Mouse (Mus musculus) urinary bladder, postnatal 14 days (tissue): Measurements from ENCODE around the gene Tnfrsf13c.
"Not testable (repeated sequence)": the region's sequence is repeated elsewhere in the genome, so short reads cannot be mapped to it uniquely, and the experiment has no call there.

Source experiments
- DNase-seq: peaks from one replicate; pipeline ENCODE4 v3.0.0; 2021; ENCODE audit warnings: low spot score

Tnfrsf13c gene

DNA sequence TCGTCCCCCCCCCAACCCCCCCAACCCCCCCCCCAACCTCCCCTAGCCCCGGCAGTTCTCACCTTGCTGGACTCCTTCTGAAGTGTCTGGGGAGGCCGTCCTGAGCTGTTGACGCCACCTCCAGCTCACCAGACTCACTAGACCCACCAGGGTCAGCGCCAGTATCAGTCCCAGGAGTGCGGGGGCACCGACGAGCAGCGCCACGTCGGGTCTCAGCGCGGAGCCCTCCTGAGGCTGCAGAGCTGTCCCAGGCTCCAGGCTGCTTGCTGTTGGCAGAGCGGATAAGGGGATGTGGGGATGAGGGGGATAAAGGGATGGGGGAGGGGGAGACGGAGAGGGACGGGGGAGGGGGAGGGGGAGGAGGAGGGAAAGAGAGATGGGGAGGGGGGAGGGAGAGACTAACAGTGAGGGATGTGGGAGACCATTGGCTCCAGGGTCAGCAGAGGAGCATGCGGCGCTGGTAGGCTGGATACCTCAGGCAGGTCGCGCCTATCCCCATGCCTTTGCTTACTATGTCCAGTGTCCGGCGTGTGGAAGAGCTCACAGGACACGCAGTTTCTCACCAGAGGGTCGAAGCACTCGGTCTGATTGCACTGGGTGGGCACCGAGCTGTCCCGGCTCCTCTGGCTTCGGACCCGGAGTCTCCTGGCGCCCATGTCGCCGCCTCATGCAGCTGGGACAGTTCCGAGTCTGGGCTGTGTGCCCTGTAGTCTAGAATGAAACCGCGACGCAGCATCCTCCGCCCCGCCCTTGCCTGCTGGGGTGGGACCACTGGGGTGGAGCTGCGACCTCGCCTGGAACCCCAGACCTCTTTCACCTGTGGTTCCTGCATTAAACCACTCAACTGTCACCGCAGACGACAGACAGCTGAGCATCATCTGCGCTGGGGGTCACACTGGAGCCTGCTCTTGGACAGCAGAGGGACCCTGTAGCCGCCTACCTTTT is at the start of gene Tnfrsf13c:
Gene Tnfrsf13c (minus strand): TSS at position 713 of the 945 bp plus-strand sequence.
- DNase-seq: no peak

DNA sequence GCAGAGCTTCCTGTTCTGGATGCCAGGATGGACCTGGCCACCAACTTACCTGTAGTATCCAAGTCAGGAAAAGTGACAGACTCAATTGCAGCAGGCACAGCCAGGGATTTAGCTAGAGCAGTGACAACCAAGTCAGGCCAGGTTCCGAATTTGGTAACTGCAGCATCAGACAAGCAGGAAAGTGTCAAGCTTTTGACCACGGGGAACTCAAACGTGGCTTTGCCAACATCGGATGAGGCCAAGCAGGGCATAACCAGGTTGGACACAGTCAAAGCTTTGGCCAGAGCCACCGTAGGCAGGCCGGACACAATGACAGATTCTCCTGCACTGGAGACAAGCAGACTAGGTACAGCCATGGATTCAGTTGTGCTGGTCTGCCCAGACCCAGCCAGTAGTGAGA is 48.1 kb upstream of the Tnfrsf13c start:
- no peak for DNase-seq

DNA sequence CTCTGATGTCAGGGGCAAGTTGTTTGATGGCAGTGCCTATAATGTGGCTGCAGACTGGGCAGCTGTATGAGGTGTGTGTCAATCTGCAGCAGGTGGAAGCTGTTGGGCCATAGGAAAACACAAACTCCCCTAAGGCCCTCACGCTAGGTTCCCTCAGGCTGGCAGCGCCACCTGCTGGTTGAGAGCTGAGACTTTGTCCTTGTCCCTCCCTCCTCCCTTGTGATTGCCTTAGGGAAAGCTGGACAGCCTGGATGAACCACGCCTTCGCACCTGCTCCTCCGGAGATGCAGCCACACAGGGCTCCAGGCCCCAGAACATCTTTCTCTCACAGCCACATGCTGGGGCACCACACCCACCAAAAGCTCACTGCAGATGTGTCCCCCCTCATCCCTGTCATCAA is 47.0 kb upstream of the Tnfrsf13c start:
- peak; percentile 72 for DNase-seq

DNA sequence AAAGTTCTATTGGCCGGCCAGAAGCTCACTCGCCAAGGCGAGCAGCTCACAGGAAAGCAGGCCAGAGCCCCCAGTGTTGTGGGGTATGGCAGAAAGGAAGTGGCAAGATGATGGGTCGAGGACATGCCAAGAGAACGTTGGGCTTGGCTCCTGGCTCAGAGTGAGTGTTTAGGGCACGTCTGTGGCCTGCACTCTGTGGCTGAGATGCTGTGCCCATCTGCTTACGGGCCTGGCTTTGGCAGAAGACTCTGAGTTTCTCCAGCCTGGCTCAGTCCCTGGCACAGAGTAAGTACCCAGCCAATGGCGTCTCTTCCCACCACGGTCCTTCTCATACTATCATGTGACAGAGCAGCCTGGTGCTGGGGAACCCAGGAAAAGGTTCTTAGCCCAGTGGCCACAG is 44.6 kb upstream of the Tnfrsf13c start:
- no peak for DNase-seq

DNA sequence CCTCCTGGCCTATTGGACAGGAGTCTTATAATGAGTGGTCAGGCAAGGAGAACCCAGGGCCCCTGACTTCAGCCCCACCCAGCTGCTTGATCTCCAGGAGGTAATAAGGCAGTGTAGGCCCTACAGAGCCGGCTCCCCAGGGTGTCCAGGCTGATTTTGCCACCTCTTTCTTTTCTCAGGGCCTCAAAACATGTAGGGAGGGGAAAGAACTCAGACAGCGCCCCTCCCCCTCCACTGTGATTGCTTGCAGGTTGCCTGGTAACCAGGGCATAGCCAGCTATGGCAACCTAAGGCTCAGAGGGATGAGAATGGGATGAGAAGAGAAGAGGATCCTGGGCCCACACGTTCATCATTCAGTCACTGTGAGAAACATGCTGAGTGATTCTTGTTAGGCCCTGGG is 44.0 kb upstream of the Tnfrsf13c start:
- no peak for DNase-seq

DNA sequence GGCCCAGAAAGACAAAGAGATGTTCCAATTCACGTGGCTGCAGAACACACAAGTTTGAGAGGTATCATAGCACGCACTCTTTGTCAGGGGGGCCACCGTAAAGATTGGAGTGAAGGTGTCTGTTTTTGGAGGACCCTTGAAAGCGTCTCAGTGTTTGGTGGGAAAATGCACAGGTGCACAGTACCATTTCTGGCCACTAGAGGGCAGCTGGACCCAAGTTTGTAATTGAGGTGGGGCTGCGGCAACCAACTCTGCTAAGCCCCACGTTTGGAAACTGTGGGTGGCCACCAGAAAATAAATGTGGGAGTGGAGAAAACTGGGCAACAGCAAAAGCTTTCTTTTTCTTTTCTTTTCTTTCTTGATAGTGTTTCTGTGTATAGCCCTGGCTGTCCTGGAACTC is 42.2 kb upstream of the Tnfrsf13c start:
- DNase-seq: peak; percentile 55

DNA sequence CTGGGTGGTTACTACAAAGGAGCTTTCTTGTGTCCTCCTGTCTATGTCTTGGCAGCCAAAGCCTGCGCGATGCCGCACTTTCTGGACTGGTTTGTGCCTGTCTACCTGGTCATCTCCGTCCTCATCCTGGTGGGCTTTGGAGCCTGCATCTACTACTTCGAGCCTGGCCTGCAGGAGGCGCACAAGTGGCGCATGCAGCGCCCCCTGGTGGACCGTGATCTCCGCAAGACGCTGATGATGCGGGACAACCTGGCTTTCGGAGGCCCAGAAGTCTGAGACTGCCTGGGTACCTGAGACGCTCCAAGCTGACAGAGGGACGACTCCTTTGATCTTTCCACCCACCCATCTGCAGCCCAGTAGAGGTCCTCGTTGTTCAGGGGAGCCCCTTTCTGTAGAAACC is 35.3 kb upstream of the Tnfrsf13c start:
- peak; percentile 60 for DNase-seq

DNA sequence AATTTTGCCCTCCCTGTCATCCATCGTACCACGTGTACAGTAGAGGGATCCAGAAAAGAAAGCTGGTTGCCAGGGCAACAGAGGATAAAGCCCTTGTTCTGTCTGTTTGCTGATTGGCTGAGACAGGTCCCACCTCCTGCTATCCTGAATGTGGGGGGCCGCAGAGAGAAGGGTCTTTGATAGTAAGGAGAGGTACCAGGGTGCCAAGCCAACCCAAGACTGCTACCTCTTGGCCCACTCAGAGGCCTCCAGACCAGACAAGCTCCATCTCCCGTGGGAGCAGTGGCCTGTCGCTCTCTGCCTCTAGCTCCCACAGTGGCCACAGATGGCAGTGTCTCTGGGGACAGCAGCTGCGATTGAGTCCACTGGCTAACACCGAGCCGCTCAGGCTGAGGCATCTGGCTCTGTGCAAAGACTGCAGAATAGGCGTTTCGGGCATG is 31.8 kb upstream of the Tnfrsf13c start:
- no peak for DNase-seq

DNA sequence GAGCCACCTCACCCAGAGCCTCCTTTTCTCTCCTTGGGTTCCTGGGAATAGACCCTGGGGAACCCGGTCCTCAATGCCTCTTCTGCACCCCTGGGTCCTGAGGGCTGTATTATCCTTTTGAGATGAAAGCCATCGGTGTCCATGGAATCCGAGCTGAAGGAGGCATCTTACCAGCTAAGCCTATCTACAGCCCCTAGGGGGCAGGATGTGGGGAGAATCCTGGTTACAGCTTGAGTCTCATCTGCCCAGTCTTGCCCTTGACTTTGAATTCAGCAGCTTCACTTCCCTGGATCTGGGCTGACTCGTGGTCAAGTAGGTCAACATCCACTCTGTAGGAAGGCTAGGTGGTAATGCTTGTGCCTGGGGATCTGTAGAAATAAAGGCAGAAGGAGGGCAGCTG is 31.1 kb upstream of the Tnfrsf13c start:
- no peak for DNase-seq

DNA sequence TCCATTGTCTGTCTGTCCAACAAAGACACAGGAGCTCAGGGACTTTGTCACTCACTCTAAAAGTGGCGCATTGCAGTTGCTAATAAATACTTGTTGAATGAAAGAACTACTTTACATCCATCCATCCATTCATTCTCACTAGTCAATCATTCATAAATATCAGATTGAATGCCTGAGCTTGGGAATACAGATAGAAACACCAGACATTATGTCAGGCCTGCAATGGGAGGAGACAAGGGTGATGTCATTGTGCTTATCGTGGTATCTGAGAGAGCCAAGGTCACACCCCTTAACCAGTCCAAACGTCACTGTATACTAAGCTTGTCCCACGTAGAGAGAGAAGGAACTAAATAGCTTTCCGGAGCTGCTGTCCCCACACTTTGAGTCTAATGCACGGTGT is 27.9 kb upstream of the Tnfrsf13c start, which contains the start of gene 1500009C09Rik:
Gene 1500009C09Rik (plus strand): TSS at position 301 of the 400 bp plus-strand sequence.
- DNase-seq: no peak

DNA sequence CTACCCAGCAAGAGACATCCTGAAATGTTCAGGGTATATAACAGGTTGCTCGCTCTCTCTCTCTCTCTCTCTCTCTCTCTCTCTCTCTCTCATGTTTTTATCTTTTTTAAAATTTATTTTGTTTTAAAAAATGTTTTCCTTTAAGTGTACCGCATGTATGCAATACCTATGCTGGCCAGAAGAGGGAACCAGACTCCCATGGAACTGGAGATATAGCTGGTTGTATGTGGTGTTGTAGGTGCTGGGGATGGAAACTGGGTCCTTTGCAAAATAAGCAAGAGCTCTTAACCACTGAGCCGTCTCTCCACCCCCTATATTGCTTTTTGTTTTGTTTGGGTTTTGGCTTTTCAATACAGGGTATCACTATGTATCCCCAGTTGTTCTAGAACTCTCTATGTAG is 27.4 kb upstream of the Tnfrsf13c start:
- DNase-seq: no peak

DNA sequence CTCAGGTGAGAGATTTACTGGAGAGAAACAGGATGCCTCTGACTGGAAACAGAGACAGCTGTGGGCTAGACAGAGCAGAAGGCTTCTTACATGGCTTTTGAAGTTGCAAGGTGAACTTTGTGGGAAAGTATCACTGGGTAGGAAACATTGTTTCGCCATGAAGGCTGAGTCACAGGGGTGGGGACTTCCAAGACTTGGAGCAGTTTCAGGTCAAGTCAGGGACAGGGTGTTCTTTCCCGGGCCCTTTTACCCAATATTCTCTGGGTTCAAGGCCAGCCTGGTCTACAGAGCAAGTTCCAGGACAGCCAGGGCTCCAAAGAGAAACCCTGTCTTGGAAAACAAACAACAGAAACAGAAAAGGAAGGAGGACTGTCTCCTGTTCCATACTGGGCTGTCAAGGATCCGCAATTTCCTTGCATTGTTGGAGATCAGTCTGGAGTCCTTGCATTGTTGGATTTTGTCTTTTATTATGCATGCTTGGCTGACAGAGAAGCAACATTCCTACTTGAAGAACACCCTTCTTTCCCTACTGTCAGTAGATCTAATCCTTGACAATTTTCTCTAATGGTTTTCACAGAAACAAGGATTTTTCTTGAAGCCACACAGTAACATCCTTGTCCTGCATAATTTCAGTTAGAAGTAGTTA is 23.1 kb upstream of the Tnfrsf13c start:
- no peak for DNase-seq

DNA sequence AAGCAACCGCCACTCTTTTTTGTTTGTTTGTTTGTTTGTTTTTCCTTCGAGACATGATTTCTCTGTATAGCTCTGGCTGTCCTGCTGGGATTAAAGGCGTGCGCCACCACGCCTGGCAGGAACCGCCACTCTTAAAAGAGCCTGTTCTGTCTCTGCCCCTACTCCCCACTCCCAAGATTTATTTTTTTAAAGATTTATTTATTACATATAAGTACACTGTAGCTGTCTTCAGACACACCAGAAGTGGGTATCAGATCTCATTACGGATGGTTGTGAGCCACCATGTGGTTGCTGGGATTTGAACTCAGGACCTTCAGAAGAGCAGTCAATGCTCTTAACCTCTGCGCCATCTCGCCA is 20.6 kb upstream of the Tnfrsf13c start:
- DNase-seq: not testable (repeated sequence)

DNA sequence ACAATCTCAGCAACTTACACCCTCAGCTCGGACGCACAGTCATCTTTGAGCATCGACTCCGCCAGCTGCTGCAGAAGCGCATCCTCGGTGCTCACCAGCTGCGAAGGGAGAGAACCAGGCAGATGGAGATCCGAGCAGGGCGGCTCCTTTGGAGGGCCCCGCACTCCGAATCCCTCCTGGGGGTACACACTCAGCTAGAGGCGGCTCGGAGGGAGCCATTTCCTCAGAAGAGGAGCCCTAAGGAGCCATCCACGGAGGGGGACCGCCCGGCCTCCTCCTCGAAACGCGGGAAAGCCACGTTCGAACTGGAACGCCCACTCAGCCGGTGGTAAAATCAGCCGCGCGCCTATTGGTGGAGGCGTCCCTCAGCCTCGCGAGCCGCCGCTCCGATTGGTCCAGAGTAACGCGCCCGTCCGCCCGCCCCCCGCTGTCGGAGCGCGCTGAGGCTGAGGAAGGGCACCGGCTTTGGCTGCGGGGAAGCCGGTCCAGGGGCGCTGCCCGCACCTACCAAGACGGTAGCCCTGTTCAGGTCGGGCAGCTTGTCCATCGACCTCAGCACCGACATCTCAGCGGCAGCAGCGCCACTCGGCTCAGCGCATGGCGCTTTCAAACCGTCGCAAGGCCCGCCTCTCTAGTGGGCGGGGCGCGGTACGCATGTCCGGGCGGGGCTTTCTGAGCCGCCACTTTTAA is 20.1 kb upstream of the Tnfrsf13c start, which contains the start of gene Cenpm:
Gene Cenpm (minus strand): TSS at position 634 of the 690 bp plus-strand sequence.
- peak; percentile 94 for DNase-seq

DNA sequence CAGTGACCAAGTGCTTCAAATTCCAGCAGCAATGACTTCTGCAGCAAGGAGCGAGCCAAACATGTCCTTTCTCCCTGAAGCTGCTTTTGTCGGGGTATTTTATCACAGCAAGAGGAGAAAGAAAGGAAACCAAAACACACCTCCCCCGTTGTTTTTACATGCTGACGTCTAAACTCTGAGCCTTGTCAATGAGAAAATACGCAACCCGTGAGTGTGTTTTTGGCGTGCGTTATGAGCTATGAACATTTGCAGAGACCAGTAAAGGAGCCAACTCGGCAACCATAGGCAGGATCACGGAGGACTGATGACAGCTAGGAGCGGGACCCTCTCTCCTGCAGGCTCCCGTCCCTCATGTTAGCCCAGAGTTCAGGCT is 19.6 kb upstream of the Tnfrsf13c start:
- DNase-seq: no peak

DNA sequence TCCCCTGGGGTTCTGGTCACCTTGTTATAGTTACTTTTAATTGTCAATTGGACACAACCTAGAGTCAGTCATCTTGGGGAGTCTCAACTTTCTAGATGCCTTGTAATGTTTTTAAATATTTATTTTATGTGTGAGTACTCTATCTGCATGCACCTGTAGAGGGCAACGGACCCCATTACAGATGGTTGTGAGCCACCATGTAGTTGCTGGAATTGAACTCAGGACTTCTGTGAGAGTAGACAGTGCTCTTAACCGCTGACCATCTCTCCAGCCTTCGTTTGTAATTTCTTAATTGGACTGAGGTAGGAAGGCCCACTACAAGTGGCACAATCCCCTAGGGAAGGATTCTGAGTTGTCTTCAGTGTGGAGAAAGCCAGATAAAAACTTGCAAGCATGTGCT is 19.1 kb upstream of the Tnfrsf13c start:
- DNase-seq: no peak

DNA sequence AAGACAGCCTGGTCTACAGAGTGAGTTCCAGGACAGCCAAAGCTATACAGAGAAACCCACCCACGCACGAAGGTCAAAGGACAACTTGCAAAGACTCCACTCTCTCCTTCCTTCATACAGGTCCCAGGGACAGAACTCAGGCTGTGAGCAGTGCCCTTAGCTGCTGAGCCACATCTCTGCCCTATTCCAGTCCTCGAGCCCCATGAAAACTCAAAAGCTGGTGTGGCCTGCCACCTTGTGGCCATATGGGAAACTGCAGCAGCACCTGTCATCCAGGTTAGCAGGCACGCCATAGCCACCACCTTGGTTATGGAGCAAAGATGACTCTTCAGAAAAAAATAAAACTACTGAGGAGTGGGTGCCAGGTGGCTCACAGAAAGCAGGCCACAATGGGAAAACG is 12.4 kb upstream of the Tnfrsf13c start:
- peak; percentile 80 for DNase-seq

DNA sequence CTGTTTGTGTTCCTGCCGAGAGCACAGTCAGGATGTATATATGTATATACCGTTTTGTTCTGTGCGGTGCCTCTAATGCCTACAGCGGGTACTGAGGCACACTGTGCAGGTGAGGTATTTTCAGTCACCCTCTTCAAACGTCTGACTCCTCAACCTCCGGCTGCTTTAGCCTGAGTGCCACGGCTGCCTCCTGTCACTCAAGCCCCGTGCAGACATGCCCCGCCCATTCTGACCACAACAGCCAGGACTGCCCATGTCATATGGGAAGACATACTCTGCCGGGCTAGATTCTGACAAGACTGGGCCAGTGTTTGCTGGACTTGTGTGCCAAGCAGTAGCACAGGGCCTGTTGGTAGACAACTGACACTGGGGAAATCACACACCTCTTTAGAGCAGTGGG is 11.5 kb upstream of the Tnfrsf13c start:
- no peak for DNase-seq

DNA sequence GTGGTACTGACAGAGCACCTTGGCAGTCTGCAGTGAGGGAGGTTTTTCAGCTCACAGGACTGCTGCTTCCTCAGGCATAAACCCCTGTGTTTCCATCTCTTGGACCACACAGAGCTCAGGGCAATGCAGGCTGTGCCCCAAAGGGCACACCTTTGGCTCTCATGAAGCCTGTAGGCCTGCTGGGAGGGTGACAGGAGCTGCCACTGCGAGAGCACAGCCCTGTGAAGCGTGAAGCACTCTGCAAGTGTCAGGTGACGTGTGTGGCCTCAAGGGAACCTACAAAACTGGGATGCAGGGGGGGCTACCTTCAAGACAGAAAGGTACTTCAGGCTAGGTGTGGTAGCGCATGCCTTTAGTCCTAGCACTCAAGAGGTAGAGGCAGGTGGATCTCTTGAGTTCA is 8.5 kb upstream of the Tnfrsf13c start:
- DNase-seq: no peak

DNA sequence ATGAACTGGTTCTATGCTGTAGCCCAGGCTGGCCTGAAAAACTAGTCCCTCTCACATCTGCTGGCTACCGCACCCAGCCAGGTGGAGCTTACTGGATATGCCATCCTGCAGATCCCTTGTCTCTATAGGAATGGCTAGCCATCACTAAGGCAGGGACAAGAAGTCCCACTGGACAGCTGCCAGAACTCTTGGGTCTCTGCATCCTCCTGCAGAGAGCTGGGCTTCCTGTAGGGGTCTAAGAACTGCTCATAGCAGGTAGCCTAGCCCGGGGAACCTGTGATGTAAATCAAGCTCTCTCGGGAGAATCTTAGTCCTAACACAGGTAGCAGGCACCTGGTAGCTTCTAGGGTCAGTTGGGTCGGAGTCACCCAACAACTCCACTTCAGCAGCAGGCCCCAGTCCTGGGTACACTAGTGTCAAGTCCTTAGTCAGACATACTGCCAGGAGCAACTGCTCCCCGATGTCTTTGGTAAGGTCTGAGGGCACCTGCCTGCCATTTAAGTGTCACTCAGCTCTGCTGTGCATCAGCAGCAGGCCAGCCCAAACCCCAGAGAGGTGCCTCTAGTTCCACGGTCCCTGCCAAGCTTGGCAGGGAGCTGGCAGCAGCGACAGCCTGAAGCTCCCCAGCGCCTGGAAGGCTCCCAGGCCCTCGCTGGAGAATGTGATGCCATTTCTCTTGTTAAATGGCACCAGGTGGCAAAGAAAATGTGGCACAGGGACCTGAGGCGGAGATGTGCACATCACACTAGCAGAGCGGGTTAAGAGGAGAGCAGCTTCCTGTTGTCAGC is 7.6 kb upstream of the Tnfrsf13c start:
- DNase-seq: no peak

DNA sequence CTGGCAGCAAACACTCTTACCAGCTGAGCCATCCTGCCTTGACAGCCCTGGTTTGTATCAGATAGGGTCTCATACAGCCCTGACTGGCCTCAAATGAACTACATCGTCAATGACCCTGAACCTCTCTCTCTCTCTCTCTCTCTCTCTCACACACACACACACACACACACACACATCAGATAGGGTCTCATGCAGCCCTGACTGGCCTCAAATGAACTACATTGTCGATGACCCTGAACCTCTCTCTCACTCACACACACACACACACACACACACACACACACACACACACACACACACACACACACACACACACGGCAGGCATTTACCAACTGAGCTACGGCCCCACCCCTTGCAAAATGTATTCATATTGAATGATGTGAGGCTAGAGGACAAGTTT is 6.9 kb upstream of the Tnfrsf13c start:
- DNase-seq: no peak

DNA sequence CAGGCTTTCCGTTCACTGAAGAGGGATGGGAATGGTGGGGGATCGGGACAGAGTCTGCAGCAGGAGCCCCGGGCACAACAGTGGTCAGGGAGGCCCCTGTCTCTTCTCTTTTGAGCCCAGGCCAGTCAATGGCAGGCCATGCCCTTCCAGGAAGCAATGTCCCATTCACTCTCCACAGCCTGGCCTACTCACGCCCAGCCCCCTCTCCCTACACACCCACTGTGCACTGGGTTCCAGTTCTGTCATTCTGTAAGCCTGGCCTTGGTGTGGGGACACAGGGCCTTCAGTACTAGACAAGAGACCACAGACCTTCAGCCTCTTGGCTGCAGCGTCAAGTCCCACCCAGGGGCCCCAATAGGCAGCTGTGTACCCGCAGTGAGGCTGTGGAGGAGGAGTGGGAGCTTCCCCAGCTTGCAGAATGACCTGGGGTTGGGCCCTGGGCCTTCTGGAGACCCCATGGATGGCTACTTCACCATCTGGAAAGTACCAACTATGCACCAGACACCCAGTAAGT is 6.0 kb upstream of the Tnfrsf13c start:
- no peak for DNase-seq
